Mouse (Mus musculus) limb, embryonic 14.5 days (tissue): ENCODE data around the gene Agbl2. TPM values are rescaled to one million over a fixed set of nuclear protein-coding genes. Genes with fewer than 3 reads are reported as not detected.

Experiments used
- ATAC-seq: fragments of 200-750 bp; cut with Nextera tagmentation; 2 replicates; pipeline ENCODE4 v1.8.0; 2017; ENCODE audit warnings: low read depth, moderate number of reproducible peaks, moderate TSS enrichment; ENCODE audit not compliant: low FRiP score
- DNase-seq: peaks from one replicate; pipeline ENCODE4 v3.0.0-alpha.2; 2015; ENCODE audit warnings: low spot score
- H3K27ac ChIP-seq: fragments of 300-500 bp; sonication (generic); replicated peaks from 2 replicates; pipeline ENCODE4 v1.5.1; 2014; ENCODE audit warnings: low read depth, mild to moderate bottlenecking, low read length, moderate library complexity, mixed read lengths
- H3K27me3 ChIP-seq: fragments of 300-500 bp; sonication (generic); 2 replicates; pipeline ENCODE4 v1.6.1; 2014; ENCODE audit warnings: low read length, mixed read lengths; ENCODE audit not compliant: control insufficient read depth, insufficient read depth
- H3K36me3 ChIP-seq: fragments of 300-500 bp; sonication (generic); 2 replicates; pipeline ENCODE4 v1.6.1; 2014; ENCODE audit warnings: mild to moderate bottlenecking, low read length, moderate library complexity, mixed read lengths; ENCODE audit not compliant: control insufficient read depth, insufficient read depth
- H3K4me1 ChIP-seq: fragments of 300-500 bp; sonication (generic); 2 replicates; pipeline ENCODE4 v1.6.1; 2014; ENCODE audit warnings: antibody characterized with exemption, low read length, mixed read lengths; ENCODE audit not compliant: control insufficient read depth, insufficient read depth
- H3K4me2 ChIP-seq: fragments of 300-500 bp; sonication (generic); replicated peaks from 2 replicates; pipeline ENCODE4 v1.6.1; 2014; ENCODE audit warnings: low read depth, mild to moderate bottlenecking, low read length, moderate library complexity; ENCODE audit not compliant: severe bottlenecking
- H3K4me3 ChIP-seq: fragments of 300-500 bp; sonication (generic); replicated peaks from 2 replicates; pipeline ENCODE4 v1.5.1; 2014; ENCODE audit warnings: low read length
- H3K9ac ChIP-seq: fragments of 300-500 bp; sonication (generic); 2 replicates; pipeline ENCODE4 v1.6.1; 2014; ENCODE audit warnings: mild to moderate bottlenecking, low read depth, low read length, moderate library complexity; ENCODE audit not compliant: severe bottlenecking
- H3K9me3 ChIP-seq: fragments of 300-500 bp; sonication (generic); 2 replicates; pipeline ENCODE4 v1.6.1; 2016; ENCODE audit warnings: low read length; ENCODE audit not compliant: control insufficient read depth
- POLR2A ChIP-seq: fragments of 200-500 bp; IDR thresholded peaks from 2 replicates; pipeline ENCODE4 v1.8.0; 2012; ENCODE audit warnings: inconsistent platforms, mild to moderate bottlenecking, moderate library complexity, borderline replicate concordance; ENCODE audit not compliant: insufficient read depth, insufficient read length; ENCODE audit errors: extremely low read depth
- WGBS: fragments of 180-500 bp; shearing (Covaris S2); extraction: QIAGEN DNeasy Blood & Tissue Kit; methylation state at CpG from one replicate; pipeline ENCODE4 v1.1.7; 2014; 5-methylcytosine and 5-hydroxymethylcytosine counted together
- polyA plus RNA-seq, 2 experiments: library from polyadenylated mRNA; depleted of rRNA in 1 of 2; stranded (reverse) in 1 of 2; unstranded in 1 of 2; fragments of >200 nt; fragmentation: Nextera tagmentation in 1 of 2; extraction: Ambion mirVana in 1 of 2; gene quantifications; 2 replicates each; pipeline versions ENCODE4 v1.2.1 to v1.2.3; 2012 to 2014

Agbl2 gene
- polyA plus RNA-seq, 2 experiments: 1.4 to 2.3 TPM

- TF ChIP-seq POLR2A: no peak
- Histone ChIP-seq H3K4me2 (peak overlapping the region; percentile 53), H3K4me3 (peak overlapping the region; percentile 94; the same call in 1 of the 2 replicates), H3K9me3 (no peaks in the 10 kb centered on the region), H3K27me3 (no peaks in the 10 kb centered on the region), H3K9ac (peak overlapping the region; percentile 86; the same call in 1 of the 2 replicates), H3K36me3 (peaks cover 33% of the 10 kb centered on the region), H3K27ac (no peak overlapping the region), H3K4me1 (peaks cover 9% of the 10 kb centered on the region)
- 85% methylated on average over 5 of the region's 5 CpGs for WGBS
- DNase-seq: no peak
- ATAC-seq: no peak
These were observed 65.8 kb downstream of the Agbl2 start for GRCm38 (mm10) chr2:90848331-90848730.

- no peak overlapping the region for H3K27ac ChIP-seq
- no peak overlapping the region for H3K4me3 ChIP-seq
- ATAC-seq: no peak
- no peak overlapping the region for H3K9ac ChIP-seq
- WGBS: 92% methylated on average over 1 of the region's 1 CpGs
- TF ChIP-seq POLR2A: no peak
- H3K4me1 ChIP-seq: peaks cover 9% of the 10 kb centered on the region
- H3K36me3 ChIP-seq: peaks cover 52% of the 10 kb centered on the region
- no peak for DNase-seq
- H3K9me3 ChIP-seq: no peaks in the 10 kb centered on the region
- H3K4me2 ChIP-seq: no peak overlapping the region
- no peaks in the 10 kb centered on the region for H3K27me3 ChIP-seq
These were observed 67.9 kb downstream of the Agbl2 start for GRCm38 (mm10) chr2:90850401-90850800.

- ATAC-seq: no peak
- no peaks in the 10 kb centered on the region for H3K4me1 ChIP-seq
- H3K9me3 ChIP-seq: no peaks in the 10 kb centered on the region
- no peak overlapping the region for H3K9ac ChIP-seq
- no peak overlapping the region for H3K4me2 ChIP-seq
- H3K27ac ChIP-seq: no peak overlapping the region
- peaks cover 85% of the 10 kb centered on the region for H3K36me3 ChIP-seq
- no peak for TF ChIP-seq POLR2A
- 91% methylated on average over 2 of the region's 2 CpGs for WGBS
- H3K4me3 ChIP-seq: no peak overlapping the region
- no peaks in the 10 kb centered on the region for H3K27me3 ChIP-seq
- DNase-seq: no peak
These were observed 79.0 kb downstream of the Agbl2 start for GRCm38 (mm10) chr2:90861486-90861885.

- Histone ChIP-seq H3K4me2 (no peak overlapping the region), H3K4me1 (no peaks in the 10 kb centered on the region), H3K36me3 (peaks cover 76% of the 10 kb centered on the region), H3K27me3 (no peaks in the 10 kb centered on the region), H3K4me3 (no peak overlapping the region), H3K9ac (no peak overlapping the region), H3K27ac (no peak overlapping the region), H3K9me3 (no peaks in the 10 kb centered on the region)
- no peak for TF ChIP-seq POLR2A
- ATAC-seq: no peak
- no peak for DNase-seq
These were observed 81.7 kb downstream of the Agbl2 start for GRCm38 (mm10) chr2:90864184-90864583.

GRCm38 (mm10) chr2:90866524-90866923, 84.0 kb downstream of the Agbl2 start:
- Histone ChIP-seq H3K36me3 (peaks cover 55% of the 10 kb centered on the region), H3K27me3 (no peaks in the 10 kb centered on the region), H3K9ac (no peak overlapping the region), H3K9me3 (no peaks in the 10 kb centered on the region), H3K4me1 (no peaks in the 10 kb centered on the region), H3K4me3 (no peak overlapping the region), H3K4me2 (no peak overlapping the region), H3K27ac (no peak overlapping the region)
- ATAC-seq (peak; percentile 79), DNase-seq (peak; percentile 84)
- 30% methylated on average over 3 of the region's 3 CpGs for WGBS
- no peak for TF ChIP-seq POLR2A

- 46% methylated on average over 4 of the region's 4 CpGs for WGBS
- peak; percentile 45; the same call in 1 of the 2 replicates for ATAC-seq
- DNase-seq: no peak
- Histone ChIP-seq H3K9me3 (no peaks in the 10 kb centered on the region), H3K4me3 (no peak overlapping the region), H3K4me1 (no peaks in the 10 kb centered on the region), H3K27me3 (no peaks in the 10 kb centered on the region), H3K36me3 (peaks cover 24% of the 10 kb centered on the region), H3K27ac (no peak overlapping the region), H3K9ac (0 out of 2 replicates have a peak overlapping the region, but pooled peaks have one; percentile 5), H3K4me2 (no peak overlapping the region)
- no peak for TF ChIP-seq POLR2A
These were observed 87.6 kb downstream of the Agbl2 start for GRCm38 (mm10) chr2:90870136-90870601.
